Mouse (Mus musculus) forebrain, embryonic 16.5 days (tissue): ENCODE measurements around the gene Basp1. TPM values are rescaled to one million over a fixed set of nuclear protein-coding genes. Genes with fewer than 3 reads are reported as not detected.
A peak's percentile ranks its signal among the peaks of the same experiment; 100 is the strongest.

ENCODE experiments used
- ATAC-seq: fragments of 200-750 bp; cut with Nextera tagmentation; 2 replicates; pipeline ENCODE4 v1.8.0; 2017; ENCODE audit warnings: mild to moderate bottlenecking, moderate library complexity
- H3K27ac ChIP-seq: fragments of 300-500 bp; sonication (generic); 2 replicates; pipeline ENCODE4 v1.5.1; 2014; ENCODE audit warnings: low read length, control low read depth
- H3K27me3 ChIP-seq: fragments of 300-500 bp; sonication (generic); replicated peaks from 2 replicates; pipeline ENCODE4 v1.6.1; 2014; ENCODE audit warnings: low read length; ENCODE audit not compliant: control insufficient read depth, insufficient read depth
- H3K36me3 ChIP-seq: fragments of 300-500 bp; sonication (generic); 2 replicates; pipeline ENCODE4 v1.6.1; 2014; ENCODE audit not compliant: control insufficient read depth, insufficient read depth
- H3K4me1 ChIP-seq: fragments of 300-500 bp; sonication (generic); replicated peaks from 2 replicates; pipeline ENCODE4 v1.6.1; 2014; ENCODE audit warnings: low read length; ENCODE audit not compliant: control insufficient read depth, insufficient read depth
- H3K4me2 ChIP-seq: fragments of 300-500 bp; sonication (generic); 2 replicates; pipeline ENCODE4 v1.6.1; 2014; ENCODE audit warnings: mild to moderate bottlenecking, low read length, control low read depth
- H3K4me3 ChIP-seq: fragments of 300-500 bp; sonication (generic); replicated peaks from 2 replicates; pipeline ENCODE4 v1.5.1; 2014; ENCODE audit warnings: mild to moderate bottlenecking, low read length, control low read depth
- H3K9ac ChIP-seq: fragments of 300-500 bp; sonication (generic); replicated peaks from 2 replicates; pipeline ENCODE4 v1.6.1; 2014; ENCODE audit warnings: low read depth, low read length, control low read depth
- H3K9me3 ChIP-seq: fragments of 300-500 bp; sonication (generic); 2 replicates; pipeline ENCODE4 v1.6.1; 2016; ENCODE audit warnings: low read length; ENCODE audit not compliant: control insufficient read depth
- WGBS: fragments of 180-500 bp; shearing (Covaris S2); extraction: QIAGEN DNeasy Blood & Tissue Kit; methylation state at CpG from one replicate; pipeline ENCODE4 v1.1.7; 2014; 5-methylcytosine and 5-hydroxymethylcytosine counted together
- polyA plus RNA-seq: library from polyadenylated mRNA; unstranded; fragments of >200 nt; fragmentation: Nextera tagmentation; extraction: Ambion mirVana; gene quantifications from 2 replicates; pipeline ENCODE4 v1.2.1, GENCODE M21; 2015

The Basp1 gene
- polyA plus RNA-seq, 1 experiment from 2014 or later: 206 TPM

GRCm38 (mm10) chr15:25380051-25380450, 33.5 kb downstream of the Basp1 start:
- no peaks in the 10 kb centered on the region for H3K27me3 ChIP-seq
- no peak overlapping the region for H3K9ac ChIP-seq
- peaks cover 2% of the 10 kb centered on the region; the same call in 1 of the 2 replicates for H3K36me3 ChIP-seq
- ATAC-seq: no peak
- H3K4me2 ChIP-seq: no peak overlapping the region
- 81% methylated on average over 5 of the region's 5 CpGs for WGBS
- peaks cover 55% of the 10 kb centered on the region for H3K4me1 ChIP-seq
- no peak overlapping the region for H3K4me3 ChIP-seq
- H3K27ac ChIP-seq: no peak overlapping the region
- H3K9me3 ChIP-seq: no peaks in the 10 kb centered on the region

- Histone ChIP-seq H3K9me3 (no peaks in the 10 kb centered on the region), H3K9ac (no peak overlapping the region), H3K36me3 (peaks cover 2% of the 10 kb centered on the region; the same call in 1 of the 2 replicates), H3K4me1 (peaks cover 53% of the 10 kb centered on the region), H3K4me2 (no peak overlapping the region), H3K27me3 (no peaks in the 10 kb centered on the region), H3K27ac (no peak overlapping the region), H3K4me3 (no peak overlapping the region)
- WGBS: 53% methylated on average over 8 of the region's 8 CpGs
- peak; percentile 47 for ATAC-seq
Observed at GRCm38 (mm10) chr15:25378707-25379106, 34.9 kb downstream of the Basp1 start.

- Histone ChIP-seq H3K4me2 (no peak overlapping the region), H3K27me3 (no peaks in the 10 kb centered on the region), H3K27ac (no peak overlapping the region), H3K9me3 (no peaks in the 10 kb centered on the region), H3K36me3 (no peaks in the 10 kb centered on the region), H3K4me1 (peaks cover 58% of the 10 kb centered on the region), H3K4me3 (no peak overlapping the region), H3K9ac (no peak overlapping the region)
- 30% methylated on average over 3 of the region's 3 CpGs for WGBS
- ATAC-seq: peak; percentile 22
Observed at GRCm38 (mm10) chr15:25376914-25377313, 36.6 kb downstream of the Basp1 start.

- Histone ChIP-seq H3K9ac (no peak overlapping the region), H3K9me3 (no peaks in the 10 kb centered on the region), H3K4me1 (peaks cover 55% of the 10 kb centered on the region), H3K27ac (no peak overlapping the region), H3K27me3 (no peaks in the 10 kb centered on the region), H3K36me3 (no peaks in the 10 kb centered on the region), H3K4me3 (no peak overlapping the region), H3K4me2 (no peak overlapping the region)
- WGBS: 70% methylated on average over 3 of the region's 3 CpGs
- ATAC-seq: no peak
Observed at GRCm38 (mm10) chr15:25373486-25373885, 40.1 kb downstream of the Basp1 start.

- Histone ChIP-seq H3K27ac (no peak overlapping the region), H3K9ac (no peak overlapping the region), H3K4me1 (peaks cover 41% of the 10 kb centered on the region), H3K4me3 (no peak overlapping the region), H3K36me3 (no peaks in the 10 kb centered on the region), H3K4me2 (no peak overlapping the region), H3K9me3 (no peaks in the 10 kb centered on the region), H3K27me3 (no peaks in the 10 kb centered on the region)
- WGBS: 61% methylated on average over 7 of the region's 7 CpGs
- no peak for ATAC-seq
Observed at GRCm38 (mm10) chr15:25369522-25369921, 44.0 kb downstream of the Basp1 start.

- Histone ChIP-seq H3K27ac (peak overlapping the region; percentile 37; the same call in 1 of the 2 replicates), H3K4me3 (no peak overlapping the region), H3K4me2 (no peak overlapping the region), H3K9ac (no peak overlapping the region), H3K27me3 (no peaks in the 10 kb centered on the region), H3K4me1 (peaks cover 43% of the 10 kb centered on the region), H3K9me3 (no peaks in the 10 kb centered on the region), H3K36me3 (peaks cover 3% of the 10 kb centered on the region; the same call in 1 of the 2 replicates)
- WGBS: 21% methylated on average over 5 of the region's 5 CpGs
- ATAC-seq: no peak
Observed at GRCm38 (mm10) chr15:25365503-25365902, 48.1 kb downstream of the Basp1 start.

- Histone ChIP-seq H3K36me3 (peaks cover 3% of the 10 kb centered on the region; the same call in 1 of the 2 replicates), H3K27ac (peak overlapping the region; percentile 37; the same call in 1 of the 2 replicates), H3K4me2 (peak overlapping the region; percentile 45), H3K4me1 (peaks cover 44% of the 10 kb centered on the region), H3K9ac (peak overlapping the region; percentile 65), H3K4me3 (peak overlapping the region; percentile 19), H3K9me3 (no peaks in the 10 kb centered on the region), H3K27me3 (no peaks in the 10 kb centered on the region)
- no peak for ATAC-seq
- WGBS: 14% methylated on average over 23 of the region's 23 CpGs
Observed at GRCm38 (mm10) chr15:25364819-25365463, 48.6 kb downstream of the Basp1 start.

- Histone ChIP-seq H3K27ac (no peak overlapping the region), H3K27me3 (no peaks in the 10 kb centered on the region), H3K4me2 (peak overlapping the region; percentile 45), H3K4me3 (peak overlapping the region; percentile 19), H3K36me3 (peaks cover 3% of the 10 kb centered on the region; the same call in 1 of the 2 replicates), H3K4me1 (peaks cover 43% of the 10 kb centered on the region), H3K9ac (peak overlapping the region; percentile 65), H3K9me3 (no peaks in the 10 kb centered on the region)
- ATAC-seq: peak; percentile 45
- WGBS: 8% methylated on average over 86 of the region's 97 CpGs
Observed at GRCm38 (mm10) chr15:25364160-25364818, 49.3 kb downstream of the Basp1 start.

- H3K4me3 ChIP-seq: no peak overlapping the region
- no peak for ATAC-seq
- no peak overlapping the region for H3K27ac ChIP-seq
- peaks cover 3% of the 10 kb centered on the region; the same call in 1 of the 2 replicates for H3K36me3 ChIP-seq
- peak overlapping the region; percentile 45; the same call in 1 of the 2 replicates for H3K4me2 ChIP-seq
- H3K27me3 ChIP-seq: no peaks in the 10 kb centered on the region
- H3K9ac ChIP-seq: no peak overlapping the region
- no peaks in the 10 kb centered on the region for H3K9me3 ChIP-seq
- H3K4me1 ChIP-seq: peaks cover 49% of the 10 kb centered on the region
- 70% methylated on average over 9 of the region's 9 CpGs for WGBS
Observed at GRCm38 (mm10) chr15:25363636-25364035, 49.9 kb downstream of the Basp1 start.
